Mouse (Mus musculus): Measurements from ENCODE around the gene Clca3b. TPM values are rescaled to one million over a fixed set of nuclear protein-coding genes. Genes with fewer than 3 reads are reported as not detected.
A peak's percentile ranks its signal among the peaks of the same experiment; 100 is the strongest.
"Not testable (repeated sequence)": the region's sequence is repeated elsewhere in the genome, so short reads cannot be mapped to it uniquely, and the experiment has no call there.

The Clca3b gene
- not detected in 2 replicates for polyA plus RNA-seq (2014; fragmentation: Nextera tagmentation; extraction: Ambion mirVana)

GRCm38 (mm10) chr3:144849014-144849556, at the start of gene Clca3b:
Gene Clca3b, minus strand, starts transcription at chr3:144849357.
- not testable (repeated sequence) for H3K4me1 ChIP-seq (replicated peaks; ENCODE audit: control insufficient read depth, insufficient read depth, low read length); H3K4me3 ChIP-seq (ENCODE audit: low read depth, low read length); ATAC-seq (replicated peaks; ENCODE audit: low FRiP score); DNase-seq (ENCODE audit: low spot score); H3K9me3 ChIP-seq (ENCODE audit: control insufficient read depth, low read length); H3K27ac ChIP-seq (ENCODE audit: low read depth, low read length); H3K27me3 ChIP-seq (replicated peaks; ENCODE audit: control insufficient read depth, insufficient read depth, low read length); H3K4me2 ChIP-seq; H3K36me3 ChIP-seq (ENCODE audit: control insufficient read depth, insufficient read depth, low read length); H3K9ac ChIP-seq (ENCODE audit: low read depth, low read length)
- WGBS, result 89% methylated on average over 9 of the region's 9 CpGs

- no peak for ATAC-seq (replicated peaks; ENCODE audit: low FRiP score)
- Histone ChIP-seq H3K4me3 (ENCODE audit: low read depth, low read length) (no peak overlapping the region), H3K27ac (ENCODE audit: low read depth, low read length) (no peak overlapping the region), H3K9ac (ENCODE audit: low read depth, low read length) (no peak overlapping the region), H3K9me3 (ENCODE audit: control insufficient read depth, low read length) (no peaks in the 10 kb centered on the region), H3K4me1 (replicated peaks; ENCODE audit: control insufficient read depth, insufficient read depth, low read length) (no peaks in the 10 kb centered on the region), H3K27me3 (replicated peaks; ENCODE audit: control insufficient read depth, insufficient read depth, low read length) (no peaks in the 10 kb centered on the region), H3K4me2 (no peak overlapping the region), H3K36me3 (ENCODE audit: control insufficient read depth, insufficient read depth, low read length) (no peaks in the 10 kb centered on the region)
- WGBS, result 73% methylated on average over 2 of the region's 2 CpGs
- DNase-seq (ENCODE audit: low spot score), result no peak
Observed at GRCm38 (mm10) chr3:144897042-144897678, 48.0 kb upstream of the Clca3b start.

DNA sequence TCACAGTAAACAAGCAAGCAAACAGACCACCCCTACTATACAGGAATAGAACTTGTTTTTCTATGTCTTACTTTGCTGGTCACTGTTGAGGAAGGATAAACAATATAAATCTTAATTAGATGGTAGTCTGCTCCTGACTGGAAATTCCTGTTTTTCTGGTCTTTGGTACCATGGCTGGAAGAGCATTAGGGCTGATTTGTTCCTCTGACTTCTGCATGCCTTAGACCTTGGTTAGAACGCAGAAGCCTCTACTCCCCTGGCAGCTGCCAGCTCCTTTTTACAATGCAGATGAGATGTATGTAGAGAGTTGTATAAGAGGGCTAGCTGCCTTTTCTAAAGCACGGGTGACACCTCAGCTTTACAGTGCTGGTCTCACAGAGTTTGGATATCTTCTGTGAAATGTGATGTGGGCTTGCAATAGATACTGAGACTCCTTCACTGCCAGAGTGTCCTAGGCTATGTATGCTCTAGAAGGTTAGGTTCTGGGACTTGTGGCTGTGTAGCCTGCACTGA, 41.1 kb upstream of the Clca3b start:
- WGBS, result 55% methylated on average over 2 of the region's 2 CpGs
- ATAC-seq (replicated peaks; ENCODE audit: low FRiP score) (no peak), DNase-seq (ENCODE audit: low spot score) (no peak)
- H3K9ac ChIP-seq (ENCODE audit: low read depth, low read length), result no peak overlapping the region
- H3K27me3 ChIP-seq (replicated peaks; ENCODE audit: control insufficient read depth, insufficient read depth, low read length), result no peaks in the 10 kb centered on the region
- no peaks in the 10 kb centered on the region for H3K36me3 ChIP-seq (ENCODE audit: control insufficient read depth, insufficient read depth, low read length)
- H3K4me2 ChIP-seq, result no peak overlapping the region
- no peaks in the 10 kb centered on the region for H3K4me1 ChIP-seq (replicated peaks; ENCODE audit: control insufficient read depth, insufficient read depth, low read length)
- H3K9me3 ChIP-seq (ENCODE audit: control insufficient read depth, low read length), result no peaks in the 10 kb centered on the region
- no peak overlapping the region for H3K4me3 ChIP-seq (ENCODE audit: low read depth, low read length)
- H3K27ac ChIP-seq (ENCODE audit: low read depth, low read length), result no peak overlapping the region

DNA sequence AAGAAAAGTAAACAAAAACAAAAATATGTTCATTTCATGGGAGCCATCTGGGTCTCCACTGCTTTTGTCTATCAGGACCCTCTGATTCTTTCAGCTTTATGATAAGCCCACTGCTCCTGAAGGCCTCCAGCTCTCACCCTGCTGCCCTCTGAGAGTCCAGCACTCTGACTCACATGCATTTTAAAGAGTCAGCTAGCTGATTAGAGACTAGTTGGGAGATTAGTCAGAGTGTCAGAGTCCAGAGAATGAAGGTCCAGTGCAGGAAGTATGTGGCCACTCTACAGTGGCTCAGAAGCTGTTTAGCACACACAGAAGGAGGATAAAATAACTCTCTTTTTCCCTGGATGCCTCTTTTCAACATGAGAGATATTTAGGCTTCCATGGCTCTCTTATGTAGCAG, 37.8 kb upstream of the Clca3b start:
- Histone ChIP-seq H3K27ac (ENCODE audit: low read depth, low read length) (no peak overlapping the region), H3K9ac (ENCODE audit: low read depth, low read length) (no peak overlapping the region), H3K4me1 (replicated peaks; ENCODE audit: control insufficient read depth, insufficient read depth, low read length) (no peaks in the 10 kb centered on the region), H3K36me3 (ENCODE audit: control insufficient read depth, insufficient read depth, low read length) (no peaks in the 10 kb centered on the region), H3K4me2 (no peak overlapping the region), H3K4me3 (ENCODE audit: low read depth, low read length) (no peak overlapping the region), H3K9me3 (ENCODE audit: control insufficient read depth, low read length) (no peaks in the 10 kb centered on the region), H3K27me3 (replicated peaks; ENCODE audit: control insufficient read depth, insufficient read depth, low read length) (no peaks in the 10 kb centered on the region)
- DNase-seq (ENCODE audit: low spot score) (no peak), ATAC-seq (replicated peaks; ENCODE audit: low FRiP score) (no peak)

GRCm38 (mm10) chr3:144872012-144872411, 22.9 kb upstream of the Clca3b start:
- H3K9ac ChIP-seq (ENCODE audit: low read depth, low read length); ATAC-seq (replicated peaks; ENCODE audit: low FRiP score); H3K4me2 ChIP-seq; DNase-seq (ENCODE audit: low spot score); H3K36me3 ChIP-seq (ENCODE audit: control insufficient read depth, insufficient read depth, low read length); H3K27me3 ChIP-seq (replicated peaks; ENCODE audit: control insufficient read depth, insufficient read depth, low read length); H3K9me3 ChIP-seq (ENCODE audit: control insufficient read depth, low read length); H3K4me3 ChIP-seq (ENCODE audit: low read depth, low read length); H3K4me1 ChIP-seq (replicated peaks; ENCODE audit: control insufficient read depth, insufficient read depth, low read length); H3K27ac ChIP-seq (ENCODE audit: low read depth, low read length): not testable (repeated sequence)
- WGBS, result 61% methylated on average over 4 of the region's 4 CpGs

- no peak for DNase-seq (ENCODE audit: low spot score)
Observed at GRCm38 (mm10) chr3:144849584-144849983, 427 bp upstream of the Clca3b start.

GRCm38 (mm10) chr3:144827257-144827656, 21.9 kb downstream of the Clca3b start:
- WGBS, result 81% methylated on average over 6 of the region's 6 CpGs
- Histone ChIP-seq H3K4me2 (no peak overlapping the region), H3K36me3 (ENCODE audit: control insufficient read depth, insufficient read depth, low read length) (no peaks in the 10 kb centered on the region), H3K27me3 (replicated peaks; ENCODE audit: control insufficient read depth, insufficient read depth, low read length) (no peaks in the 10 kb centered on the region), H3K9ac (ENCODE audit: low read depth, low read length) (no peak overlapping the region), H3K9me3 (ENCODE audit: control insufficient read depth, low read length) (no peaks in the 10 kb centered on the region), H3K4me1 (replicated peaks; ENCODE audit: control insufficient read depth, insufficient read depth, low read length) (no peaks in the 10 kb centered on the region), H3K4me3 (ENCODE audit: low read depth, low read length) (no peak overlapping the region), H3K27ac (ENCODE audit: low read depth, low read length) (no peak overlapping the region)
- no peak for DNase-seq (ENCODE audit: low spot score)
- ATAC-seq (replicated peaks; ENCODE audit: low FRiP score), result no peak

More at GRCm38 (mm10) chr3:144849584-144849983, 427 bp upstream of the Clca3b start:
- Histone ChIP-seq H3K27ac (ENCODE audit: low read depth, low read length) (no peak overlapping the region), H3K27me3 (replicated peaks; ENCODE audit: control insufficient read depth, insufficient read depth, low read length) (no peaks in the 10 kb centered on the region), H3K4me2 (no peak overlapping the region), H3K9ac (ENCODE audit: low read depth, low read length) (no peak overlapping the region), H3K4me3 (ENCODE audit: low read depth, low read length) (no peak overlapping the region), H3K9me3 (ENCODE audit: control insufficient read depth, low read length) (no peaks in the 10 kb centered on the region), H3K4me1 (replicated peaks; ENCODE audit: control insufficient read depth, insufficient read depth, low read length) (no peaks in the 10 kb centered on the region), H3K36me3 (ENCODE audit: control insufficient read depth, insufficient read depth, low read length) (no peaks in the 10 kb centered on the region)
- no peak for ATAC-seq (replicated peaks; ENCODE audit: low FRiP score)
- 56% methylated on average over 4 of the region's 4 CpGs for WGBS

DNA sequence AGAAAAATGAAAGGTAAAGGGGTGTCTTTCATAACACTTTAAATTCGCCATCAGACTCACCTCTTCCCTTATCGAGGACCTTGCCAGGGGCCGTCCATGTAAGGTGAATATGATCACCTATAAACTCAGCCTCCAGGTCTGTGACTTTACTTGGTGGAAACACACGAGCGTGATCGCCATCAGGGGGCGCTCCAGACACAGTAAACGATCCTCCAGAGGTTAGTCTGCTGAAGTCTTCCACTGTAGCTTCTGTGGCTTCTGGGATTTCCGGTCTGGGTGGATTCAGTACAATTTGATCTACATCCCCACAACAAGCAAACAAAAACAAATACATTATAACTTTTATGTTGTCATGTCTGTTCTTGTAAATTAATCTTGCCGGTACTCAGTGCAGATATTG, 24.0 kb downstream of the Clca3b start:
- ATAC-seq (replicated peaks; ENCODE audit: low FRiP score) (peak; percentile 70), DNase-seq (ENCODE audit: low spot score) (peak; percentile 65)
- H3K27me3 ChIP-seq (replicated peaks; ENCODE audit: control insufficient read depth, insufficient read depth, low read length), result no peaks in the 10 kb centered on the region
- no peak overlapping the region for H3K27ac ChIP-seq (ENCODE audit: low read depth, low read length)
- H3K9me3 ChIP-seq (ENCODE audit: control insufficient read depth, low read length), result no peaks in the 10 kb centered on the region
- 13% methylated on average over 10 of the region's 10 CpGs for WGBS
- H3K9ac ChIP-seq (ENCODE audit: low read depth, low read length), result no peak overlapping the region
- H3K36me3 ChIP-seq (ENCODE audit: control insufficient read depth, insufficient read depth, low read length), result no peaks in the 10 kb centered on the region
- H3K4me1 ChIP-seq (replicated peaks; ENCODE audit: control insufficient read depth, insufficient read depth, low read length), result no peaks in the 10 kb centered on the region
- no peak overlapping the region for H3K4me3 ChIP-seq (ENCODE audit: low read depth, low read length)
- no peak overlapping the region for H3K4me2 ChIP-seq

- H3K27ac ChIP-seq (ENCODE audit: low read depth, low read length), result no peak overlapping the region
- no peak overlapping the region for H3K4me2 ChIP-seq
- no peak for ATAC-seq (replicated peaks; ENCODE audit: low FRiP score)
- H3K9ac ChIP-seq (ENCODE audit: low read depth, low read length), result no peak overlapping the region
- 77% methylated on average over 5 of the region's 5 CpGs for WGBS
- no peaks in the 10 kb centered on the region for H3K36me3 ChIP-seq (ENCODE audit: control insufficient read depth, insufficient read depth, low read length)
- no peaks in the 10 kb centered on the region for H3K4me1 ChIP-seq (replicated peaks; ENCODE audit: control insufficient read depth, insufficient read depth, low read length)
- H3K9me3 ChIP-seq (ENCODE audit: control insufficient read depth, low read length), result no peaks in the 10 kb centered on the region
- no peaks in the 10 kb centered on the region for H3K27me3 ChIP-seq (replicated peaks; ENCODE audit: control insufficient read depth, insufficient read depth, low read length)
- no peak for DNase-seq (ENCODE audit: low spot score)
- H3K4me3 ChIP-seq (ENCODE audit: low read depth, low read length), result no peak overlapping the region
Observed at GRCm38 (mm10) chr3:144823331-144823730, 25.8 kb downstream of the Clca3b start.

All from liver, embryonic 11.5 days (tissue).